Mouse (Mus musculus): ENCODE measurements around the gene Txnip.

DNA sequence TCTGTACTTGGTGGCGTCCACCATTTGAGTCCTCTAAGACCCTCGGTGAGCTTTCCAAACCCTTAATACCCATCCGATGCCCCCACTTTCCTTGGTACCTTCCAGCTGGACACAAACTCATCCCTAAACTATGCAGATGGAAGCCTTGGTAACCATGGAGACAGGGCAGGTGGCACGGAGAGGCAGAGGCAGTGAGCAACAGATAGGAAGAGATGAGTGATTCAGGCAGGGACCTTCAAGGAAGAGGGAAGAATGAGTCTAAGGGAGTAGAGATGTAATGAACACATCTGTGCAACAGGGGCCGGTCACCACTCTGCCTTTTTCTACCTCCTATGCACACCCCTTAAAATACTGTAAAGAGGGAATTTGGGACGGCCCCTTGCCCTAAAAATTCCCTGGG, 37.9 kb downstream of the Txnip start:
- TF ChIP-seq CTCF (IDR thresholded peaks at IDR 0.05): no peak
- no peak for TF ChIP-seq EP300 (IDR thresholded peaks at IDR 0.05)
